Mouse (Mus musculus): ENCODE data around the gene Gm20708.
A peak's percentile ranks its signal among the peaks of the same experiment; 100 is the strongest.
"Not testable (repeated sequence)": the region's sequence is repeated elsewhere in the genome, so short reads cannot be mapped to it uniquely, and the experiment has no call there.

Gm20708 gene

DNA sequence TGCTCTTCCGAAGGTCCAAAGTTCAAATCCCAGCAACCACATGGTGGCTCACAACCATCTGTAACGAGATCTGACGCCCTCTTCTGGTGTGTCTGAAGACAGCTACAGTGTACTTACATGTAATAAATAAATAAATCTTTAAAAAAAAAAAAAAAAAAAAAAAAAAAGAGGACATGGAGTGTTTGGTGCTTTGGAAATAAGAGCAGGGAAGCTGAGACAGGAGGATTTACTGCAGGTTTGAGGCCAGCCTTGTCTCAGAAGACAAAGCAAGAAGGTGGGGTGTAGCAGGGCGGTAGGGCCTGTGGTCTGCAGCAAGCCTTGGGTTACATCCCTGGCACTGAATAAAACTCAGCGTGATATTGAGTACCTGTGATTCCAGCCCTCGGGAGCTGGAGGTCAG lies 24.0 kb downstream of the Gm20708 start:
- DNase-seq (ENCODE audit: low read depth) = not testable (repeated sequence)

DNA sequence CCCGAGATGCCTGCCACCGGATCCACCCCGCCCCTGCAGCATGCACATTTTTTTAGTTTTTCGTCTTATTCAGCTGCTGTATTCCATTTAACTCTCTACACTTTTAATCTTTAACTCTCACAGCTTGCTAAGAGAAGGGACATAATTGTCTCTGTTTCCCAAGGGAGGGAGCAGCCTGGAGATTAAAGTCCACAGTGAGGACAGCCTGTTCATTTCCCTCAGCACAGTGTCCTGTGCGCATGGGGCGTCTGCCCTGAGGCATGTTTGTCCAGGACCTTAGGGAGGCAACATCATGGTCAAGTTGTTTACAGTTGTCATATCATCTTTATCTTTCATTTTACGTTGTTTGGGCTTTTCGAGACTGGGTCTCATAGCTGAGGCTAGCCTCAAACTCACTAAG lies 24.6 kb downstream of the Gm20708 start:
- DNase-seq (ENCODE audit: low read depth) = no peak

DNA sequence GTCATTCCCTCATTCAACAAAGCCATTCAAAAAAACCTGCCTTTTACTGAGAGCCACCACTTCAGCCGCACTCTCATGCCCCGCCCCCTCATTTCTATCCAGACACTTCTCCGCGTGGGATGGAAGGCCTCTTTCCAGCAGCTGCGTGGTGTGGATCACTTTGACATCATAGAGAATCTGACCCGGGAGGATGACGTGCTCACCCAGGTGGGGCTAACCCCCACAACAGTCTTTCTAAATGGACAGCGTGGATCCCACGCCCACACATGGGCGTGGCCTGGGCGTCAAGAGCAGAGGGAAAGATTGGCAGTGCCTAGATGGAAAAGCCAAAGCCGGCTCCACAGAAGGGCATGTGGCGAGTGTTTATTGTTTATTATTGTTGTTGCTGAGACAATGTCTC lies 26.8 kb downstream of the Gm20708 start:
- DNase-seq (ENCODE audit: low read depth) = no peak

DNA sequence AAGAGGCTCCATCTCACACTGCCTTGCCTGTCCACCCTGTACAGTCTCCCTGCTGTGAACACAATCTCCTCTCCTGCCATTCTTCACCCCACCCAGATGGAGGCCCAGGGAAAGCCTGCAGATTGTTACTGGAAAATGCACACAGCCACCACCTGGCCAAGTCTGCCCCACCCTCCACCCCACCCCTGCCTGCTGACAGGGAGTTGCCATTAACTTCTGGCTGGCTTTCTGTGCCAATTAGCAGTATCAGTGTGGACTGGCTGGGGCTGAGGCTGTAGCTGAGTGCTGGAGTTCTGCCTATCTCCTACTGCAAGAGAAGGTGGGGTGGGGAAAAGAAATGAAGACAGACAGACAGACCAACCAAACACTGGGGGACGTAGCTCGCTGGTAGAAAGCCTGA lies 29.1 kb downstream of the Gm20708 start:
- peak; percentile 41 for DNase-seq (ENCODE audit: low read depth)

DNA sequence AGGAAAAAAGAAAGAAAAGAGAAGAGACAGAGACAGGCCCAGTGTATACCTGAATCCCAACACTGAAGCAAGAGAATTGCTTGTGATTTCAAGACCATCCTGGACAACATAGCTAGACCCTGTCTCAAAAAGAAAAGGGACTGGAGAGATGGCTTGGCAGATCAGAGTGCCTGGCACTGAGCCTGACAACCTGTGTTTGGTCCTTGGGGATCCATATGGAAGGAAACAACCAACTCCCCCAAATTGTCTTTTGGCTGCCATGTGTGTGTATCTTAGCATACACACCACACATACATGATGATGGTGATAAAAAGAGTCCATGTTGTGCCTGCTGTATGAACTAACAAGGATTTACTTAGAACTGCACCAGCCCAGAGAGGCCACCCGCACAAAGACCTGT lies 29.6 kb downstream of the Gm20708 start:
- DNase-seq (ENCODE audit: low read depth) = no peak

DNA sequence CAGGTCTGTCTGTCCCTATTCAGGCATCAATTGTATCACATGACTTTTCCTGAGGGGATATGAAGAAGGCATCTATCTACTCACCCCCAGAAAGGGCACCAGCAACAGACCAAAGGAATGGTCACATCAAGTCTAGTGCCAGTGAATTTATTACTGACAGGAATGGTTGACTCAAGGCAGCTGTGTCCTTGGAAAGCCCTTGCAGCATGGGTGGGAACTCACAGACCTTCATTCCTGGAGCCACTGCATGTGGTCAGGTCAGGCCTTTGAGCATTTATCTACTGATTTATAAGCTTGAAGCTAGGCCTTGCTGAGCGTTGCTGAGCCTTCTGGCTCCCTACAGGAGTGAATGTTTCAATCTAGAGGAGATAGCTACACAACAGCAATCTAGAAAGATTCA lies 31.4 kb downstream of the Gm20708 start:
- DNase-seq (ENCODE audit: low read depth) = no peak

DNA sequence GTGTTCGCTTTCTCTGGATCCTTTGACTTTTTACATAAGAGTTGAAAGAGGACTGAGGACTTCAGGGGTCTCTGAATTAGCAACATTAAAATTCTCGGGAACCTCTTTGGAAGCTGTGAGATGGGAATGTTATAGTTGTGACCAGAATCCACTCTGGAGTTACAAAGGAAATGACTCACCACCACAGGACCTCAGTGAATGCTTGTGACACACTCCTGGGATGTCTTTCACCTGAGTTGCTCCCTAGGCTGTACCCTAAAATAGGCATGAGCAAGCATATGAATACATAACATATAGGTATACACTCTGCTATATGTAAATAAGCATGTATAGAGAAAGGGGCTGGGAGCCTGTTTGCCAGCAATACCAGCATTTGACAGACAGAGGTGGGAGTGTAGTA lies 34.0 kb downstream of the Gm20708 start:
- DNase-seq (ENCODE audit: low read depth) = no peak

DNA sequence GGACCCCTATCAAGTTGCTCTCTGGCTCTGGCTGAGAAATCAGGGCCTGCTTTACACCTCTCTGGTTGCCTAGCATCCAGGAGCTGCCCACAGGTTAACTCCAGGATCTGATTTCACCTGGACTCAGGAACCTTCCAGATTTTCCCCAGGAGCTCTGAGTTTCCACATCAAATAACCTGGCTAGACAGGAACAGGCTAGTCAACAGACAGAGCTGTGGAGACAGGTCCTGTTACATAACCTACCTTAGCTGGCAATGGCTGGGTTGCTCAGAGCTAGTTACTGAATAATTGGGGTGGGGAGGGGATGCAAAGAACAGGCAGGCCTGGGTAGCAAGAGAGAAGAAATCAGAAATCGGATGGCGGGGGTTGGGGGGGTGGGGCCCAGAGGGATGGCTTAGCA lies 35.5 kb downstream of the Gm20708 start:
- no peak for DNase-seq (ENCODE audit: low read depth)

DNA sequence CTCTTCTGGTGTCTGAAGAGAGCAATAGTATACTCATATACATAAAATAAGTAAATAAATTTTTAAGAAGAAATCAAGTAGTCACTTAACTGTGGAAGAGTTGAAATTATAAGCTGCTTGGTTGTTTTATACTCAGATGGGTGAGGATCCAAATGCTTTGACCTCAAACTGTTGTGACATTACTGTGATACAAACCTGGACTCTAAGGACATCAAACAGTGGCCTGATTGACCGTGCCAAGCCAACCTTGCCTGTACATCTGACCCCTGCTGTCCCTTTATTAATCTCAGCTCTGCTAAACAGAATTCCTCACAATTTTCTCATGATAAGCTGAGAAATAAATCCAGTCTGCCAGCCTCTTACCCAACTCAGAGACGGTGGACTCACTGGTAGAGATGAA lies 36.2 kb downstream of the Gm20708 start:
- DNase-seq (ENCODE audit: low read depth) = no peak

DNA sequence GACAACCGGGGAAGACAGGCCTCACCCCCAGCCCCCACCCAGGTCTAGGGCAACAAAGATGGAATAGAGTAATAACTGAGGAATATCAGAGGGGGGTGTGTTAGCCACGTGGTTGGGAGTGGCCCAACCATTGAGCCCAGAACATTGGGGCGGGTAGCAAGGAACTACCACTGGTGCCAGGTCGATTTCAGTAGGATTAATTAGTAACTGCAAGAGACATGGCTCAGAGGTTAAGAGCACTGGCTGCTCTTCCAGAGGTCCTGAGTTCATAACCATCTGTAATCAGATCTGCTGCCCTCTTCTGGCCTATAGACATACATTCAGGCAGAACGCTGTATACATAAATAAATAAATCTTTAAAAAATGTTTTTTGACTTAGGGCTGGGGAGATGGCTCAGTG lies 37.2 kb downstream of the Gm20708 start:
- DNase-seq (ENCODE audit: low read depth) = peak; percentile 50

DNA sequence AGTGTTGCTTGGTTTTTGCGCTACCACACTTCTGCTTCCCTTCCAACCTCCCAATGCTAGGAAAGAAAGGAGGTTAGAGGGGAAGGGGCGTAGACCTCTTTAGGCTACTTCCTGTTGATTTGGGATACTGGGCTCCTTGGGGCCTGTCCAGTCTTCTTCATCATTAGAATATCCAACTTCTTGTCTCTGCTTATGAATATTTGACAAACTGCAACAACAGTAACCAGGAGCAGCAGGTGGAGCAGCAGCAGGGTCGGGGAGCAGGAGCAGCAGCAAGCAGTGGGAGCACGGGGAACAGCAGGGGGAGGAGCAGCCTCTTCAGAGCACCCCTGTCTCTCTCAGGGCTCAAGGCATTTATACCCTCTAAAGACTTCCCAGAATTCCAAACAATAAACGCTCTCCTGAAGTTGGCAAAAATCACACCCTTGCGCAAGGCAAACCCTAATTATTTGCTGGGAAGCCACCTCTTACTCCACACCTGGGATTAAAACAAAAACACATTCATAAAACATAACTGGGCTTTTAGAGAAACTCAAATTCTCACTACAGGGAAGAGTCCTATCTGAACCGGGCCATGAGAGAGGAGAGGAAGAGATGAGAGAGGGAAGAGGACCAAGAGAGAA lies 38.2 kb downstream of the Gm20708 start:
- peak; percentile 73 for DNase-seq (ENCODE audit: low read depth)

DNA sequence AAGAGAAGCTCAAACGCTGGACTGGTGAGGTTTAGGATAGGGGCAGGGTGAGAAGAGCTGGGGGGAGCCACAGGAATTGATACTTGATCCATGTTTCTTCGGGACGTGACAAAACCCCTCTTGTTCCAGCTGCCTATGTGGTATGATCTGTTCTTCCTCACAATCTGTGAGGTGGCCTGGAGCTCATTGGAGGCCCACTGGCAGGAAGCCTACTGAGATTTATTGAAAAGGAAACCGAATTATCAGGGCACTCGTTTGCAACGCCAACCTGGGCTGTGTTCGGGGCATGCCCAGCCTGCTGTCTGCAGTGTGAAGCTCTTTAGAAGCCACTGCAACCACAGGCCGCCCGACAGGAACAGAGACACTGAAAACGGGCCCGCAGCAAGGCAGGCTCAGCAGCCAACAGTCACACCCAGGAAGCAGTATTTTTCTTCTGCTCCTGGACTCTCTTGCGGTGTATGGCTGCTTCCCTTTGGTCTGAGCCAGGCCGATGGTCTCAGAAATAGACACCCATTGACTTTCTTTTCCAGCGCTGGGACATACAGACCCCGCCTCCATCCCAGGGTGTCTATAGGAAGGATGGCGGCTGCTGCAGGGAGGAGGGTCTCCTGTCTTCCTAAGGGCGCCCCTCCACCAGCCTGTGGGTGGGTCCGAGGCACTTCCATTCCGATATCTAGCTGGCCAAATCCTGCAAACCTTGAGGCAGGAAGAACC lies 39.0 kb downstream of the Gm20708 start:
- peak; percentile 70 for DNase-seq (ENCODE audit: low read depth)

DNA sequence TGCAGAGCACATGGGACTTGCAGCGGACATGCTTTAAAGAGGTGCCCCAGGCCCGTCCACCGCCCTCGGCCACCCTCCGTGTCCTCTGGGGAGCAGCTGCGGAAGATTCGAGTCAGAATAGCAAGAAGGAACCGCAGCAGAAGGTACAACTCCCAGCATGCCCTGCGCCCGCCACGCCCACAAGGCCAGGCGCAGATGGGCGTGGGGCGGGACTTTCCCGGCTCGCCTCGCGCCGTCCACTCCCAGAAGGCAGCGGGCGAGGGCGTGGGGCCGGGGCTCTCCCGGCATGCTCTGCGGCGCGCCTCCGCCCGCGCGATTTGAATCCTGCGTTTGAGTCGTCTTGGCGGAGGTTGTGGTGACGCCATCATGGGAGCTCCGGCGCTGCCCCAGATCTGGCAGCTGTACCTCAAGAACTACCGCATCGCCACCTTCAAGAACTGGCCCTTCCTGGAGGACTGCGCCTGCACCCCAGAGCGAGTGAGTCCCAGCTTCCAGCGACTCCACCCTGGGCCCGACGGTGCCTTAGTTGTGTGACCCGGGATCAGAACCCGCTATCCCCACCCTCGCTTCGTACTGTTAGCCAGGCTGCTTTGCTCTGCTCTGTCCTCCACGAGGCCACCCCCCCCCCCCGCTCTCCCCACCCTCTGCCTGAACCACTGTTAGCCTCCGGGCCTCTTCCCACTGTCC lies 39.7 kb downstream of the Gm20708 start, which contains the start of gene Birc5:
TSS of gene Birc5 (plus strand) at position 267 of the 687 bp plus-strand sequence.
- DNase-seq (ENCODE audit: low read depth) = peak; percentile 99

DNA sequence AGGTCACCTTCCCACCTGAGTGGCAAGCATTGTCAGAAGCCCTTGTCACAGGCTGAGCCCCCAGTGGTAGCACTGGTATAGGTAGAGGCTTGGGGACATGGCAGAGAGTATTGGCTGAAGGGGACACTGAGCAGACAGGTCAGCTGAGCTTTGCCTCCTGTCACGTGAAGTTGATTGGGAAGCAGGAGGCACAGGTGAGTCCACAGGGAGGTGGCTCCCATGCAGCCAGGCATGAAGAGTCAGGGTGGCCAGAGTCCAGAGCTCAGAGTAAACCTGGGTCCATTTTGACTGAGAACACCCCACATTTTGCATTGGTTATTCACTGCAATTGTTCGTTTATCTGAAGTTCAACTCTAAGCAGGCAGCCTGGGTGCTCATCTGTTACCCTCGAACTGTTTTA lies 43.4 kb downstream of the Gm20708 start:
- no peak for DNase-seq (ENCODE audit: low read depth)

DNA sequence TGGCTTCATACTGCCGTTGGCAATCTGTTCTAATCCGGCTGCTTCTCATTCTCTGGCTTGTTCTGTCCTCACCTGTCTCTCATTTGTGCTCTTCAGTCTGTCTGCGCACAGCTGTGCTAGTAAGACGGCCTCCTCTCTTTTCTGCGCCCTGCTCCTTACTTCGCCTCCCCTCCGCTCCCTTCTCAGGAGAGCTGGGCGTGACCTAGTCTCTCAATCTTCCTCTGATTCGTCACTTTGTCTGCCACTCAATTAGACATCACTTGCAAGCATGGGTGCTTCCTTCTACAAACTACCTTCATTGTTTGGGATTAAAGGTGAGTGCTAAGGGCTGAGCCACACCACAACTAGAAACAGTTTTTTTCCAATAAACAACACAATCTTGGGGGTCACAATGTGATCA lies 44.8 kb downstream of the Gm20708 start:
- DNase-seq (ENCODE audit: low read depth) = no peak

DNA sequence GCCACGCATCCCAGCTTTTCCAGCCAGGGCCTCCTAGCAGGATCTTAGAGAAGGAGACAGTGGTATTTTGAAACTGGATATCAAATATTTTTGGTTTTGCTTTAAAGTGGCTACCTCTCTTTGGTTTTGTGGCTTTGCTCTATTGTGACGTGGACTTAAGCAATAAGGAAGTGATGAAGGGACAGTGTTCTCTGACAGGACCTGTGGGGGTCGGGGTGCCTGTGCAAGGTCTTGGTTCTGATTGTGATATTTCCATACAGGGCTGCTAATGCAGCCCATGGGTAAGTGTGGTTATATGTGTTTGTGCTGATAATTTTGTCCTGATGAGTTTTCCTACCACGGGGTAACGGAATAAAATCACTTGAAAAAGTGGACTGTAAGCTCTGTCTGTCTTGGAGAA lies 45.9 kb downstream of the Gm20708 start:
- DNase-seq (ENCODE audit: low read depth) = no peak

DNA sequence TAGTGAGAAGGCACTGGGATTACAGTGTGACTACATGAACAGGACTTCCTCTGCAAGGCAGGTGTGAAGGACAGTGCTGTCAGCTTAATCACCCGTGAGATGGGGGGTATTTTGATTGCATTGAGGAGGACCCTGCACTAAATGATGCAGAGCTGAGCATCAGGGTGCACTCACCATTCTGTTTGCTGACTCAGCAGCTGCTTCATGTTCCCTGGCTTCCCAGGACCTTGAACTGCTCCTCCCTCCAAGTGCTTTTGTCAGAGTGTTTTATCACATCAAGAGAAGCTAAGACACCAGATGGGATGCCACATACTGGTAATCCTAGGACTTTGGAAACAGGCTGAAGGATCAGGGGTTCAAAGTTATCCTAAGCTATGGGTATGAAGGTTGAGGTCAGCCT lies 46.5 kb downstream of the Gm20708 start:
- DNase-seq (ENCODE audit: low read depth) = no peak

DNA sequence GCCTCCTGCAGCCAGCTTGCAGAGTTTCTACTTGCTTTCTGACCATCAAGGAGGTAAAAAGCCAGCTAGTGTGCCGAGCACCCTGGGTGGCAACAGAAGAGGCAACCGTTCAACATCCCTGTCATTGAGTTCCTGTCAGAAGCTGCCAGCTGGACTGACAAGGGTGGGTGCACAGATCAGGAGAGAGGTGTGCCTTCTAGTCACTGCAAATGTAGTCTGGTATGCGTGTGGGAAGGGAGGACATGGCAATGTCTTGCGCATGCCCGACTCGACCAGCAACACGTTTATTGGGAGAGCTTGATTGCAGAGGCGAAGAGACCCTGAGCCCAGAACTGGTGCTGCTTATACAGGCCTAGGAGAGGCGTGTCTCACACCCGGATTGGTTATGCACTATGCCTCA lies 48.0 kb downstream of the Gm20708 start:
- no peak for DNase-seq (ENCODE audit: low read depth)

DNA sequence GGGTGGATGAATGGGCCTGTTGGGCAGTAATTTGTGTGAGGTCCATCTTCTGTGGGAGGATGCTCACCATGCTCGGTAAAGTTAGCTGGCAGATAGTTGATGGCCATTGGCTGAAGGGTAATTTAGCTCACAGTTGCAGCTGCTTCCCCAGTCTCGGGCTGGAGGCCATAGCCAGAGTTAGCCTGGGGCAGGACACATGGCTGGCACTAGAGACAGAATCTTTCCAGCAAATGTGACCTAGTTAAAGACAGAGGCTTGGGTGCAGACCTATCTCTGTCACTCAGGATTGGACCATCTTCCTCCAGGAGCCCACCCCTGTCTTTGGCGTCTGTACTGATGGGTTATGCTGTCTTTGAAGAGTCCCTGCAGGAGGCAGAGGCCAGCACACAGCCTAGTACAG lies 48.9 kb downstream of the Gm20708 start:
- no peak for DNase-seq (ENCODE audit: low read depth)

DNA sequence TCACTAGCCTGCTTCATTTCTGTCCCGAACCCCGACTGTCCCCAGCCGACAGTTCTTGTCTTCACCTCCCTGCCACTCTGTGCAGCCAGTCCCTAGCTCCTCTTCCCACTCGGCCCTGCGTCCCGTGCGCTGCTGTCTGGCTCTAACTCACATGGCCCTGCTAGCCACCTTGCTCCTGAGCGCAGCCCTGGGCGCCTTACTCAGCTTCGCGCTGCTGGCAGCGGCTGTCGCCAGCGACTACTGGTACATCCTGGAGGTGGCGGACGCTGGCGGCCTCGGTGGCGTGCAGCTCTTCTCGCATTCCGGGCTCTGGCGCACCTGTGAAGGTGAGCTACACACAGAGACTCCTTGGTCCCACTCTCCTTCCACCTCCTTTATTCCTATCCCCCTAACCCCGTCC lies 51.1 kb downstream of the Gm20708 start, which contains the start of gene Tmem235:
TSS of gene Tmem235 (plus strand) at position 152 of the 400 bp plus-strand sequence.
- DNase-seq (ENCODE audit: low read depth) = no peak

DNA sequence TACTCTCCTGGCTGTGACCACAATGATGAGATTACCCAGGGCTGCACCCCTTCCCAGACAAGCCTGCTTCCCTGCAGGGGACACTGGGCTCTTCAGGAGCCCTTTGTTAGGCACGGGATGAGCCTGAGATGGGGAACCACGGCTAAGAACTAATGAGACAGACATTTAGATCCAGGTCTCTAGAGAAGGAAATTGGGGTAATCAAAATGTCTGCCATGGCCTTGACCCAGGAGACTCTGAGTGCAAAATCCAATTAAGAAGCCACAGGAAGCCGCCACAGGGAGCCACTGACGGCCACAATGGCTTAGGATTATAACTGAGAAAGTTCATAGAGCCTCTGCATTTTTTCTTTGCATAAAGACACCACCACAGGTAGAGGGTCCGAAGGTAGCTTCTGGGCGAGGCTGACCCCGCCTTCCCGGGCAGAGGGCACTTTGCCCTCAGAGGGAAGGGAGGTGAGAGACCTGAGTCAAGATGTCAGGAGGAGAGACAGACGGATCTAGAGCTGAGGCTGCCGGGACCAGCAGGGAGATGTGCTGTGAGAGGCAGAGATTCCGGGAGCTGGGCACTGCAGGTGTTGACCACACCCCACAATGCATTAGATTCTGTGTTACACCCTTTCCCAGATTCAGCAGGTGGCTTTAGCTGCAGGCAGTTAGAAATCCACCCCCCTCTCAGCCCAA lies 53.8 kb downstream of the Gm20708 start:
- DNase-seq (ENCODE audit: low read depth) = no peak

DNA sequence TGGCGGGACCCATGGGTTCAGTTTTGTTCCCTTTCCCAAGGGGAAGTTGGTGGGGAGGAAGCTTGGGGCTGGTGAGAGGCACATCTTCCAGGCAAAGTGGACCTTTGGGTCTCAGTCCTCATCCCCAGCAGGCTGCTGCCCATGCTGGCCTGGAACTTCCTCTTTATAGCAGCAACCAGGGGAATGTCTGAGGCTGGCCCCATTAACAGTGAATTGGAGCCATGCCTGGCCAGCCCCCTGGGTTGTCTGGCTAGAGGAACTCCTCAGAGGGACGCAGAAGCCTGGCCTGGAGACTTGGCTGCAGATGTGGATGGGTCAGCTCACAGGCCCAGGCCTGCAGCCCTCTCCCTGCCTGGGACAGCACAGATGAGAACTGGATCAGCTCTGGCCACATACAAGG lies 55.3 kb downstream of the Gm20708 start:
- no peak for DNase-seq (ENCODE audit: low read depth)

DNA sequence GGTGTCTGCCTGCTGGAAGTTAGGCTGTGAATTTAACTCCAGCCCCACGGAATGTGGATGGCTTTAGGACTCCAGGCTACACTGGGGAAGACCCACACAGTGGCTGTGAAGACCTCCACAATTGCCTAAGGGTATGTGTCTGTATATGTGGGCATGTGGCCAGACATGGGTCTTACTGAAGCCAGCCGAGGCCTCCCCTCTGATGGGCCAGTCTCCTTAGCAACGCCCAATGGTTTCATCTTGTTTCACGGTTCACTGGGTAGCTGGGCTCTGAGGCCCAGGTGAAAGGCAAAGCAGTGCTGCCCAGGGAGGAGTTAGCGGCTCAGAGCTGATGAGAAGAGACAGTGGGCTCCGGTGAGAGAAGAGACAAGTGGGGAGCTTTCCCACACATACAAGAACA lies 56.5 kb downstream of the Gm20708 start:
- DNase-seq (ENCODE audit: low read depth) = no peak

Data from NIH3T3 (cell line).